Mouse (Mus musculus) olfactory bulb, adult 2 months (tissue): Measurements from ENCODE around the gene Ninj2.

ENCODE experiments used
- CTCF ChIP-seq: fragments of 200-500 bp; IDR thresholded peaks from 2 replicates; pipeline ENCODE4 v1.5.1; 2012; ENCODE audit warnings: low read depth, mild to moderate bottlenecking, low read length, moderate library complexity; ENCODE audit not compliant: insufficient read depth
- POLR2A ChIP-seq: fragments of 200-500 bp; IDR thresholded peaks from 2 replicates; pipeline ENCODE4 v1.6.1; 2012; ENCODE audit warnings: mild to moderate bottlenecking, low read depth, low read length, moderate library complexity; ENCODE audit not compliant: insufficient read depth

GRCm38 (mm10) chr6:120193793-120194192, 100.6 kb downstream of the Ninj2 start:
- TF ChIP-seq CTCF (no peak), POLR2A (no peak)
